Mouse (Mus musculus) E14TG2a.4 (cell line): Measurements from ENCODE around the gene Plekhg1.

Experiments used
- H3K27me3 ChIP-seq: 2 replicates; pipeline ENCODE4 v1.6.1; 2014; ENCODE audit warnings: low read length, control low read depth; ENCODE audit not compliant: insufficient read depth
- H3K36me3 ChIP-seq: 2 replicates; pipeline ENCODE4 v1.6.1; 2014; ENCODE audit warnings: low read length, control low read depth; ENCODE audit not compliant: insufficient read depth
- H3K4me1 ChIP-seq: replicated peaks from 2 replicates; pipeline ENCODE4 v1.6.1; 2014; ENCODE audit warnings: low read depth, low read length, control low read depth
- H3K4me3 ChIP-seq: replicated peaks from 2 replicates; pipeline ENCODE4 v1.5.1; 2014; ENCODE audit warnings: mild to moderate bottlenecking, low read length
- H3K9me3 ChIP-seq: 2 replicates; pipeline ENCODE4 v1.6.1; 2014; ENCODE audit warnings: low read length, control low read depth
- CTCF ChIP-seq: conservative IDR thresholded peaks from 2 replicates; pipeline ENCODE4 v1.5.1; 2014; ENCODE audit warnings: low read length
- NANOG ChIP-seq: IDR thresholded peaks from 2 replicates; pipeline ENCODE4 v1.6.1; 2014; ENCODE audit warnings: borderline replicate concordance, low read length, mixed read lengths
- POU5F1 ChIP-seq: IDR thresholded peaks from 2 replicates; pipeline ENCODE4 v1.6.1; 2014; ENCODE audit warnings: low read length, borderline replicate concordance

Plekhg1 gene

DNA sequence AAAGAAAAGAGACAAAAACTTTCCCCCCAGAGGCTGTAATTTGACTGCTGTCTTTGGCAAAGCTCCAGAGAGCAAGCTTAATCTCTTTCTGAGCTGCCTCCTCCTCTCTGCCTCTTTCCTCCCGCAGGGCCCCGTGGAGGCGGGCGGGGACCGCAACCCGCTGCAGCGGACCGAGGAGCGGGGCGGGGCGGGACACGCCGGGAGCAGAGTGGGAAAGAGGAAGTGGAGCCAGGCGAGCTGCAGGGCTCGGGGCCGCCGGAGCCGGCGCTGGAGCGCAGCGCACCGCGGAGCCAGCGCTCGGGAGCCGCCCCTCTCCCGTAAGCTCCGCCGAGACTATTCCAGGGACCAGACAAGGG is at the start of gene Plekhg1:
TSS of gene Plekhg1 (plus strand) at position 217 of the 356 bp plus-strand sequence.
- TF ChIP-seq NANOG (no peak), POU5F1 (no peak), CTCF (no peak)
- no peaks in the 10 kb centered on the region for H3K36me3 ChIP-seq
- H3K27me3 ChIP-seq = peaks cover 34% of the 10 kb centered on the region
- peak within 1 kb of the TSS; percentile 85 for H3K4me3 ChIP-seq
- peaks cover 10% of the 10 kb centered on the region for H3K4me1 ChIP-seq
- H3K9me3 ChIP-seq = no peaks in the 10 kb centered on the region

GRCm38 (mm10) chr10:3692791-3693190 is 47.4 kb upstream of the Plekhg1 start:
- TF ChIP-seq NANOG (no peak), CTCF (no peak), POU5F1 (no peak)
- H3K9me3 ChIP-seq = no peaks in the 10 kb centered on the region
- H3K27me3 ChIP-seq = no peaks in the 10 kb centered on the region

DNA sequence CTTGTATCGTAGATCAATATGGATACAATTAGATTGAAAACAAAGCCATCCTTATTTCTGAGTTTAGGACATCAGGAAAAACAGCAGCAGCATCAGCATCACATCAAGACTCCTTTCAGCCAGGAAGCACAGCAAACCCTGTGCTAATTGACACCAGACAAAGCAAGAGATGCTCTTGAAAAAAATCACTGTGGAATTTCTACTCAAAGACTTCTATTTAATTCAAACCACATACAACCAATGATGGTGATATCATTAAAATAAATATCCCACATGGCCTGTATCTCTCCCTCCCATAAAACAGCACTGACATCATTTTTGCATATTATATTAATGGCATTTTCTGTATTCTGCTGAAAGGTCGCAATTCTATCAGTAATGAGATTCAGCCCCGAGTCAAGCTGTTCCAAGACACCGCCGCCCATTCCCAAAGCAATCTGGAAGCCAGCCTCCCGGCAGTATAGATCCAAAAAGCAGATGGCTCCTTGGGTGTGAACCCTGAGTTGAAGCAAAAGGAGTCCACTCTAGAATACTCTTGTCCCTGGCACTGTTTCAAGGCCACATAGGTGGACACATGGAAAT is 46.4 kb upstream of the Plekhg1 start:
- no peaks in the 10 kb centered on the region for H3K4me1 ChIP-seq
- H3K27me3 ChIP-seq = no peaks in the 10 kb centered on the region
- no peaks in the 10 kb centered on the region for H3K36me3 ChIP-seq
- H3K4me3 ChIP-seq = no peak overlapping the region
- H3K9me3 ChIP-seq = no peaks in the 10 kb centered on the region
- TF ChIP-seq POU5F1 (no peak), NANOG (no peak), CTCF (no peak)

More at GRCm38 (mm10) chr10:3692791-3693190, 47.4 kb upstream of the Plekhg1 start:
- H3K36me3 ChIP-seq = no peaks in the 10 kb centered on the region
- H3K4me1 ChIP-seq = no peaks in the 10 kb centered on the region
- no peak overlapping the region for H3K4me3 ChIP-seq

DNA sequence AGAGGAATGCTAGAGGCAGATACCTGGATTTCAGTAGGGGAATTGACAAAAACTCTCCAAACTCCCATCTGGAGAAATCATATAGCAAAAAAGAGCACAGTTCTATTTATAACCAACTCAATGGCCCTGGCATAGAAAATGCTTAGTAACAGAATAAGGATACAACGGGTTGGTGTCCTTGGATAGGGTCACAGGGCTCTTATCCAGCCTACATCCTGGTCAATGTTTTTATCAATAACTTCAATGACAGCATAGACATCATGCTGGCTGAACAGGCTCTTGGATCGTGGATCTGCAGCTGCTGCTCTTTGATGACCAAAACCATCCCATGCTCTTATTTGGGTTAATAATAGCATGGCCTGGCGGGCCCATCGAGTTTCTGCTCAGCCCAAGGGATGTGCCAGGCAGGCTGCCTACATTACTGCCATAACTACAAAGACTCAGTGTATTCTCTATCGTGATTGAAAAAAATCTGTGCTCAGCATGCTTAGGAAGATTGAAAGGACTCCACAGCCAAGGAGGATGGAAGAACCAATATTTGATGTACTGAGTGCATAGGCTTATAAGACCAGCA is 44.7 kb upstream of the Plekhg1 start:
- TF ChIP-seq POU5F1 (no peak), CTCF (no peak), NANOG (no peak)
- H3K27me3 ChIP-seq = no peaks in the 10 kb centered on the region
- no peaks in the 10 kb centered on the region for H3K9me3 ChIP-seq
- no peak overlapping the region for H3K4me3 ChIP-seq
- H3K4me1 ChIP-seq = no peaks in the 10 kb centered on the region
- H3K36me3 ChIP-seq = no peaks in the 10 kb centered on the region

- Histone ChIP-seq H3K27me3 (no peaks in the 10 kb centered on the region), H3K4me1 (no peaks in the 10 kb centered on the region), H3K36me3 (no peaks in the 10 kb centered on the region), H3K9me3 (no peaks in the 10 kb centered on the region), H3K4me3 (no peak overlapping the region)
- TF ChIP-seq NANOG (no peak), CTCF (no peak), POU5F1 (no peak)
Observed at GRCm38 (mm10) chr10:3696727-3697348, 43.3 kb upstream of the Plekhg1 start.

DNA sequence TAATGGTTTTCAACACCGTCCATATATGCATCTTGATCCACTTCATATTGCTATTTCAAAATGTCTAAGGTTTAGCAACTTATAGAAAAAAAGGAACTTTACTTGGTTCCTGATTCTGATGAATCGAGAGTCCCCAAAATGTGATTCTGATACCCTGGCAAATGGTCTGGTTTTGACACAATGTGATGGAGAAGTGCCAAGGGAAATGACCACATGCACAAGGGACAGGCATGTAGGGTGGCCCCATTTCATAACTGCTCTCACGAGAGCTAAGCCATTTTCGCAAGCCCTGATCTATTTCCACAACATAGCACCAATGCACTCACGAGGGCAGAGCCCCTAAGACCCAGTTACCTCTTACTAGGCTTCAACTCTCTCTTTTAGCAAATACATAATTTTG is 42.7 kb upstream of the Plekhg1 start:
- TF ChIP-seq CTCF (no peak), POU5F1 (no peak), NANOG (no peak)
- no peaks in the 10 kb centered on the region for H3K27me3 ChIP-seq

DNA sequence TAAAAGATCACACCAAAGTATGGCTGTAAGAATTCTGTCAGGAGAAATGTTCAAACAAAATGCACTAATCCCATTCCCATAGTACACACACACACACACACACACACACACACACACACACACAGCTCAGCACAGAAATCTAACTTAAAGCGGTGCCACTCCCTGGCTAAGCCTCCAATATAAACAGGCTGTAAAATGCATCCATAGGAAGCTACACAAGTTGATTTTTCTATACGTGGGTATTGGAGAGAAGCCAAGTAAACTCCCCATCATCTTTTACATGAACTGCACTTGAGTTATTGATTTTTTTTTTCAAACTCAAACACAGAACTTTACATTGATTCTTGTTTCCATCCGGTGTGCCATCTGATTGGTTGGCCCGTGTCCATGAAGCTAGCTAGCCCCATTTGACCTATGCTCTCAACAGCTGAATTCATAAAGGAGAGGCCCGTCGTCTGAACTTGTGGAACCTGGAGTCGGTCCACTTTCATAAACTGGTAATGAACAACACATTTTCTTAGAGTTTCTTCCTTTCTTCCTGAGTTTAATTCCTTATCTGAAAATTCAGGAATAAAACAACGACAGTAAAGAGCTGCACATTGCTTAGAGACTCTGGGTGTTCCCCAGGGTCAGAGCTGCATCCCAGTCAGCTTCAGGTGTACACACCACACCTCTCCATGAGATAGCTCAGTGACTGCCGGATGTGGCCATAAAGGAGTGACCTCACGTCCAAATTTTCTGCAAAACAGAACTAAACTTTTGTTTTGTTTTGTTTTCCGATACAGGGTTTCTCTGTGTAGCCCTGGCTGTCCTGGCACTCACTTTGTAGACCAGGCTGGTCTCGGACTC is 39.7 kb upstream of the Plekhg1 start:
- Histone ChIP-seq H3K27me3 (no peaks in the 10 kb centered on the region), H3K9me3 (no peaks in the 10 kb centered on the region), H3K4me1 (no peaks in the 10 kb centered on the region), H3K4me3 (no peak overlapping the region), H3K36me3 (no peaks in the 10 kb centered on the region)
- TF ChIP-seq NANOG (no peak), CTCF (no peak), POU5F1 (no peak)

More for the DNA sequence above, 42.7 kb upstream of the Plekhg1 start:
- Histone ChIP-seq H3K4me3 (no peak overlapping the region), H3K4me1 (no peaks in the 10 kb centered on the region), H3K9me3 (no peaks in the 10 kb centered on the region), H3K36me3 (no peaks in the 10 kb centered on the region)

DNA sequence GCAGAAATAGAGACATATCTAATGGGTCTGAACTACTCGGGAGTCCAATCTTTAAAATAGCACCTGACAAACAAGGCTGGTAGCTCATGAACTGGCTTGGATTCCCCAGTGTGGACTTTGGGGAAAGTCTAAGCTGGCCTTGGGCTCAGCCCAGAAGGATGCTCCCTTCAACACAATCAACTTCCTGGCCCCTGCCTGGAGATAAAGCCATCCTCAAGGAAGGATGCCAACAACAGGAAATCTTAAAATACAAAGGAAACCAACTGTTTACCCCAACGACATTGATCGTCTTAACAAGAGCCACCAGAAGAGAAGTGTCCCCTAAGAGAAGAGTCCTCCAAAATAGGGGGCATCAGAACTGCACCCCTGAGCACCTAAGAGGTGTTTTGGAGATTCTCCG is 38.3 kb upstream of the Plekhg1 start:
- Histone ChIP-seq H3K4me3 (no peak overlapping the region), H3K27me3 (no peaks in the 10 kb centered on the region), H3K36me3 (no peaks in the 10 kb centered on the region), H3K9me3 (no peaks in the 10 kb centered on the region), H3K4me1 (no peaks in the 10 kb centered on the region)
- no peak for TF ChIP-seq CTCF
- no peak for TF ChIP-seq NANOG
- no peak for TF ChIP-seq POU5F1
